Mouse (Mus musculus) hematopoietic stem cell, adult 5-6 weeks (primary cell): ENCODE measurements around the gene Atcay. TPM values are rescaled to one million over a fixed set of nuclear protein-coding genes. Genes with fewer than 3 reads are reported as not detected.
A peak's percentile ranks its signal among the peaks of the same experiment; 100 is the strongest.

Experiments used
- ATAC-seq, 2 experiments: fragments of 125-278 bp in 1 of 2; replicated peaks in 1 of 2; 2 replicates each; pipeline ENCODE4 v1.8.0; 2016 to 2017; ENCODE audit warnings: inconsistent platforms in 2 of 2, mild to moderate bottlenecking in 2 of 2, moderate number of reproducible peaks in 2 of 2, low read depth in 1 of 2, moderate TSS enrichment in 1 of 2; ENCODE audit not compliant: low FRiP score in 2 of 2, poor library complexity in 2 of 2, severe bottlenecking in 2 of 2, insufficient read depth in 1 of 2, low TSS enrichment in 1 of 2
- total RNA-seq: library from RNA; stranded (forward); fragments of 172-1452, 232-1000 nt; gene quantifications from 2 replicates; pipeline ENCODE4 v1.2.3, GENCODE M21; 2017

The Atcay gene
- total RNA-seq, 1 experiment from 2014 or later: not detected

DNA sequence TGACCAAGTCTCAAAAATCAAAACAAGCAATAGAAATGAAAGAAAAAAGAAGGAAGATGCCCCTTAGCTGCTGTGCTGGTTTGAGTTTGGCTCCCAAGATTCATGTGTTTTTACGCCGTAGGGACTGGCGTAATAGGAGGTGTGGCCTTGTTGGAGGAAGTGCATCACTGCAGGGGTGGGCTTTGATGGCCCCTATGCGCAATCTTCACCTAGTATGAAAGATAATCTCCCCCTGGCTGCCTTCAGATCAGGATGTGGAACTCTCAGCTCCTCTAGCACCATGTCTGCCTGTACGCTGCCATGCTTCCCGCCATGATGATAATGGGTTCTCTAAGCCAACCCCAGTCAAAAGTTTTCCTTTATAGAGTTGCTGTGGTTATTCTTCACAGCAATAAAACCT lies 14.4 kb downstream of the Atcay start:
- ATAC-seq: no peak

DNA sequence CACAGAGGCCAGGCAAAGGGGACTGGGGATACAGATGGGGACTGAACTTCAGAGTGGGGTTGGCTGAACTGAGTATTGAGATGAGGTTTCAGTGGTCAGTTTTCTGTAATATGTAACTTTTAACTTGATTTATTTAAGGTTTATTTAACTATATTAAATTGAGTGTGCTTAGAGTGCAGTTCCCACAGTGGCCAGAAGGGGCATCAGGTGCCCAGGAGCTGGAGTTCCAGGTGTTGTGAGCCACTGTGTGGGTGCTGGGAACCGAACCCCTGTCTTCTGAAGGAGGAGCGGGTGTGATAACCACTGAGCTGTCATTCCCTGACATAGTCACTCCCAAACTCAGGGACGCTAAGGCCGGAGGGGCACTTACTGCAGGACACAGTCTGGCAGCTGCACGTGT lies 20.5 kb downstream of the Atcay start:
- no peak for ATAC-seq

DNA sequence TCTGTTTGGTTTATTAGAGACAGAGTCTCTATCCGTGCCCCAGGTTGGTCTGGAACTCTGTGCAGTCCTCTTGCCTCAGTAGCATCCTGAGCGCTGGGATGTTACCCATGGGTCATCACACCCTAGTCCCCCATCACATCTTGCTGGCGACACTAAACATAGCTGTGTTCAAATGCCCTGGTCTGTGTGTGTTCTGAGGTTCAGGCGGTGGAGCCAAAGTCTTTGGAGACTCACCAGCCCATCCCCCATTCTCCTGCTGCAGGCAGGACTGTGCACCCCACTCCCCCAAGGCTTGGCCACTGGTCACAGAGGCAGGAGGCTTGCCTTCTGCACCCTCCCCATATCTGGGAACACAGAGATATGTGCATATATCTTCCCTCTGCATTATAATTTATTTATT lies 26.5 kb downstream of the Atcay start:
- no peak for ATAC-seq

GRCm38 (mm10) chr10:81202978-81203720 lies 27.5 kb downstream of the Atcay start:
- ATAC-seq: no peak

DNA sequence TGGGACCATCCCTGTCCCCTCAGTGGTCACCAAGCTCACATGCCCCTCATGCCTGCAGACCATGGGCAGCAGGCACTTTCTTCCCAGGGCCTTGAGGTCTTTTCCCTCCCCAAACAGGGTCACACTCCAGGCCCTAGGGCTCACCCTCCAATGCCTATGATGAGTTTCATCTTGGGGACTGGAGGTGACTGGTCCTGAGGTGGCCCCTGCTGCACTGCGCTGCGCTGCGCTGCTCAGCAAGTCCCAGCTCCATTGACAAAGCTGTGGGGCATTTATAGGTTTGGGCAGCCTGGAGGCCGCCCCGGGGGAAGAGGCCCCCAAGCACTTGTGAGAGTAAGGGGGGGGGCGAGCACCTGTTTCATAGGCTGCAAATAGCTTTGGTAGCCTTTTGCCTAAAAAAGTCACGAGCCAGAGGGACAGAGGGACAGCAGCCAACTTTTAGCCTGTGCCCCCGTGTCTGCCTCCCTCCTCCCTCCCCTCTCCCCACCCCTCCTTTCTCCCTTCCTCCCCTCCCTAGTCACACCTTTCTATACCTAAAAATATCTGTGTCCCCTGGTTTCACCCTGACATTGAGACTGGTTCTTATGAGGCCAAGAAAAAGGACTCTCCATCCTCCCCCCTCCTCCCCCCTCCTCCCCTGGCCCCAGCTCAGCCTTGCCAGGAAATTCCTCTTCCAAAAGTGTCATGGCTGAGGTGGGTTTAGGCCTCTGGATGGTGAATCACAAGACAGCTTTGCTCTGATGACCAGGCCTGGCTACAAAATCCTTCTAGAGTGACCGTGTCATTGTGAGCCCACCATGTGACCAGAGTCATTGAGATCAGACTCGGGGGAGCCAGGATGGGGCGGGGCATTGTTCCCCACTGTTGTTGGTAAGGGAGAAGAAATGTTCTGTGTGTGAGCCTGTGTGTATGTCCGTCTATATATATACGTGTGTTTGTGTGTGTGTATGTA lies 28.6 kb downstream of the Atcay start, which contains the start of gene Nmrk2:
Nmrk2 (minus strand) TSS at position 245 of the 952 bp plus-strand sequence.
- ATAC-seq: no peak

DNA sequence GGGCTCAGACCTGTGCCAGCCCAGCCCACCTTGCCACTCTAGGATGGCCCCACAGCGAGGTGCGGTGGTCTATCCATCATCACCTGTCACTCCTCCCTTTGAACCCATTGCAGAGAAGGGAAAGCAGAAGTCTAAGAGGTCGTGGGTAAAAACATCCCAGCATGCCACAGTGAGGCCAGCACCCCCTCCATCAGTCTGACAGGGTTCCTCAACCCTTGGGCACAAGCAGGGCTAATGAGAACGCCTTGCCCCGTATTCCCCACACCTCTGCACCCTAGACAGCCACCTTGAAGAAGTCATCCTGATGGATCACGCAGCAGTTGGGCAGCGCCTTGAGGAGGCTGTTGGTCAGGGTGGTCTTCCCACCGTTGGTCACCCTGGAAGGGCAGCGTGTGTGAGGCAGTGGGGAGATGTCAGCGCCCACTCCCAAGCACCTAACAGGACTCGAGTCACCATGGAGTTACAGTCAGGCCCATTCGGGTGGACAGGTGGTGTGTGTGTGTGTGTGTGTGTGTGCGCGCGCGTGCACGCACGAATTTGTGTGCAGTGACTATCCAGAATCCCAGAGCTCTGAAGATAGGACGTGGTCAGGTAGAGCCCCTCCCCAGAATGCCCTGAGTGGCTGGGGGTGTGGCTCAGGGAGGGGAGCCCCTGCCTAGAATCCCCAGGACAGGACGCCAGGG lies 29.9 kb downstream of the Atcay start:
- ATAC-seq: no peak

GRCm38 (mm10) chr10:81200141-81200540 lies 30.5 kb downstream of the Atcay start:
- ATAC-seq: no peak

GRCm38 (mm10) chr10:81198990-81199389 lies 31.6 kb downstream of the Atcay start:
- ATAC-seq: no peak

DNA sequence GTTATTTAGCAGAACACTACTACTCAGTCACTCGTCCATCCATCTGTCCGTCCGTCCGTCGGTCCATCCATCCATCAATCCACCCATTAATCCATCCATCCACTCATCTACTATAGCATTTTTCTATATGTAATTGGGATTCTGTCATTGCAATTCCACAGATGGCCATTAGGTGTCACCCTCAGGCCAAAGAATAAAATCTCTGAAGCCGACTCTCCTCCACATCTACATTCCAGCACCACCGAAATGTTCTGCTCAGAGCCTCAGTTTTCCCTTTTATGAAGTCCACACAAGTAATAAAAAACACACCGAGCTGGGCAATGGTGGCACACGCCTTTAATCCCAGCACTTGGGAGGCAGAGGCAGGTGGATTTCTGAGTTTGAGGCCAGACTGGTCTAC lies 32.4 kb downstream of the Atcay start:
- peak in 1 of 2 experiments; percentile 39; a peak in 2 of 4 replicates for ATAC-seq

DNA sequence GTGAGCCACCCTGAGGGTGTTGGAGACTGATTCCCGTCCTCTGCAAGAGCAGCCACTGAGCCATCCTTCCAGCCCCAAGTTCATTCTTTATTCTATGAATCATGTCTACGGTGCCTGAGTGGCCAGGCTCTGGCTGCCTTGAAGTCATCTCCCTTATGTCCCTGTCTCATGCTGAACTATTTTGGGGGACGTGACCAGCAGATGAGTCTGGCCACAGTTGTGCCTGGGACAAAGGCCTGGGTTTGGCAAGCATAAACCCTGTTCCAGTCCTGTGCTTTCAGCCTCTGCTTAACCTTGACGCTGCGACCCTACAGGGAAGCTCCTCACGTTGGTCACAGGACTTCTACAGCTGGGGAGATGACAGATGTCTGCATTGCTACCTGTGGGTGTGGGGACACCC lies 33.3 kb downstream of the Atcay start:
- ATAC-seq: no peak

DNA sequence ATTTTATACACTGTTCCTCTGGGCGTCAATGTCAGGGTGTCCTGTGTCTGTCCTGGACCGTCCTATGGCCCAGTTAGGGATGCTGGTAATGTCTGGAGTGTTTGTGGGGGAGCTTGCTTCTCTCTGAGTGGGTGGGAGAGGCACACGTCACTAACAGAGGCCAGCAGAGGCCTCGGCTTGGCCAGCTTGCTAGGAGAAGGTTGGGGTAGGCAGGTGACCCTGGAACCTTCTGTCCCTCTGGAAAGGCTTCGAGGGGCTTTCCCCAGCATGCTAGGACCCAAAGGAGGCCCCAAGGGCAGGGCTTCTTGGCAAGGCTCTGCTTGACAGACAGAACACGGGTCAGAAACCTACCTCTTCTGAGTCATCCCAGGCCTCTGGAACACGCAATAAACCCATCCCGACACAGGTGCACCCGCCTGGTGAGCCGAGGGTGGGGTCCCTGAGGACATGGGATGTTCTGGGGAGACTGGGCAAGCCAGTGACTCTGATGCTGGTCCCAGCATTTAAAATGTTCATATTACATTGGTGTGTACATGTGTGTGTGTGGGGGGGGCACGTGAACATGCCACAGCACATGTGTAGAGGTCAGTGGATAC lies 34.1 kb downstream of the Atcay start:
- ATAC-seq: no peak

DNA sequence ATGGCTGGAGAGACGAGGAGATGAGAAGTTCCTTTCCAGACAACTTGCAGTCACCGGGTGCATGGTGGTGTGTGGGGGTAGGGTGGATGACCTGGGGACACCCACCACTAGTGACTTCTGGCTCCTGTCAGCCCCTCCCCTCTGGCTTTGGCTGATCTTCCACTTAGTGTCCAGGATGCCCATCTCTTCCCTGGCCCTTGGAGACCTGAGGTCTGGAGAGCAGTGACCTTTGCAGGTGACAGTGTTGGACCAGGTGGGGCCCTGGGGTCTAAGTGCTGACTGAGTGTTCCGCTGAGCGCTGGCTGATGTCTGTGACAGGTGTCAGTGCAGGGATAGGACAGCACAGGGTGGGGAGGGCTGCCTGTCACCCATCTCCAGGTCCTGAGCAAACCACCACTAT lies 35.3 kb downstream of the Atcay start:
- no peak for ATAC-seq

GRCm38 (mm10) chr10:81193991-81194774 lies 36.5 kb downstream of the Atcay start:
- no peak for ATAC-seq

DNA sequence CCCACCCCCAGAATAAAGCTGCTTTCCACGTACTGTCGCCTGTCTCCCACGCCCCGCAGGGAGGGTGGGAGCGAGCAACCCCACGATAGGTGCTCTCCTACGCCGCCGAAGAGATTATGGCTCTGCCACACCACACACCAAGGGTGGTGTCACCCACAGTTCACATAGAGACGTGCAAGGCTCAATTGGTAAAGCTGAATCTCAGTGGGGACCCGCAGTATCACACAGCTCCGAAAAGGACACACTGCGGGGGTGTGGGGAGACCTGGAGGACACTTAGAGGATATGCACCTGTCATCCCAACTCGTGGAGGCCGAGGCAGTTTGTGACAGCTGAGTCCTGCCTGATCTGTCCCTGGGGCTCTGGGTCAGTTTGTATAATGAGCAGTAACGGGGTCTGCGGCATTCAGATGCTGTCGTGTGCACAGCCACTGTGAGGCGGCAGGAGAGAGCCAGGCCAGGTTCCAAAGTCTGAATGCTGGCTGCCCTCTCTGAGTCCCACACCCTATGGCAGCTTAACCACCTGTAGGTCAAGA lies 37.6 kb downstream of the Atcay start:
- no peak for ATAC-seq

DNA sequence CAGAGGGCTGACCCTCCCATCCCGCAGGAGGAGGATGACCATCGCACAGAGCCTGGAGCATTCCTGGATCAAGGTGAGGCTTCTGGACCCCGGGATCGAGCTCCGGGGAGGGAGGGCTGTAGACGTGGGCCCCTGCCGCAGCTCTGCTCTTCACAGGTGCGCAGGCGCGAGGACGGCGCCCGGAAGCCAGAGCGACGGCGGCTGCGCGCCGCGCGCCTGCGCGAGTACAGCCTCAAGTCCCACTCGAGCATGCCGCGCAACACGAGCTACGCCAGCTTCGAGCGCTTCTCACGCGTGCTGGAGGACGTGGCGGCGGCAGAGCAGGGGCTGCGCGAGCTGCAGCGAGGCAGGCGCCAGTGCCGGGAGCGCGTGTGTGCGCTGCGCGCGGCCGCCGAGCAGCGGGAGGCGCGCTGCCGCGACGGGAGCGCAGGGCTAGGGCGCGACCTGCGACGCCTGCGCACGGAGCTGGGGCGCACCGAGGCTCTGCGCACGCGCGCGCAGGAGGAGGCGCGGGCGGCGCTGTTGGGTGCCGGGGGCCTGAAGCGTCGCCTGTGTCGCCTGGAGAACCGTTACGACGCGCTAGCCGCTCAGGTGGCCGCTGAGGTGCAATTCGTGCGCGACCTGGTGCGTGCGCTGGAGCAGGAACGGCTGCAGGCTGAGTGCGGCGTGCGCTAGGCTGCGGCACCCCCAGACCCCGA lies 38.2 kb downstream of the Atcay start:
- ATAC-seq: peak; percentile 26 to 32; a peak in 2 of 4 replicates
